Comparison of ENCODE assay signal across 9 mouse cellular contexts in the genomic region with DNA sequence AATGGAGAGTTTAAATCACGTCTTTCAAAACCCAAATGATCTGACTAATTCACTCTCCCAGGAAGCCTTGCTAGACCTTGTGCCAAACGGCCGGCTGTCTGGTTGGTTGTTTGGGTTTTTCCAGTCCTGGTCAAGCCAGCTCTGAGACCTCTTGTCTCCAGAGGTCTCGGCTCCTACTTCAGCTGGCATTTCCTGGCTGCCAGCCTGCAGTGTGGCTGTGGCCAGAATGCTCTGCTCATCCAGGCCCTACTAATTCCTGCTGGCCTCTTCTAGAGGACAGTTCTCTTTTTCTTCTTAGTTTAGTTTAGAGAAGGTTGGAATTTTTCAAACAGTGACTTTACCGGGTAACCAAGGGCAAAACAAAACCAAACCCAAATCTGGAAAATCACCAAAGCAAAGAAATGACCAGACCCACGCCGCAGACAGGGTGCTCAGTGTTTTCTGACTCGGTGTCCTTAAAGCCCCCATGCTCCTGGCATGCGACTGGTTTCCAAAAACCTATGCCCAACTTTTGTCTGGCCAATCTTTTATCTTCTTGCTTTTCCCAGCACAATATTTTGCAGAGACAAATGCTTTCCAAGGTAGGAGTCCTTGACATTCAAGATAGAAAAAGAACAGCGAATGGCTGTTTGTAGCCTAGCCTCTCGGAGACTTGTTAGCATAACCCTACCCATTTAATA. TPM values are rescaled to one million over a fixed set of nuclear protein-coding genes. Genes with fewer than 3 reads are reported as not detected.
DNase-seq lines count a peak whose midpoint lies in the region; ATAC-seq and TF ChIP-seq lines count a peak whose summit lies in the region.
"Had no signal": no experiment of that assay in that cellular context is flagged by ENCODE, and none has a peak within 500 bp of the region (broad histone marks: within the 10 kb centered on the region; RNA-seq: fewer than 3 reads in every experiment).

No protein-coding gene starts in this region.

- no peak for DNase-seq in forebrain, postnatal 0 days
- DNase-seq in right cerebral cortex, postnatal 4 days: peak; percentile 21
- no peak for DNase-seq in right cerebral cortex, postnatal 36 days (ENCODE audit: low spot score in 2 of 2)
- peak; percentile 53 for DNase-seq in skeletal muscle tissue, adult 2 months (ENCODE audit: low read depth, low spot score)
- DNase-seq in layer of hippocampus, adult 18-20 months (ENCODE audit: low spot score in 2 of 2): no peak
- DNase-seq: liver, embryonic 13.5 days had no signal

- no peaks in the 10 kb centered on the region for H3K9me3 ChIP-seq in forebrain, postnatal 0 days (ENCODE audit: low read length)
- H3K9me3 ChIP-seq in forebrain, embryonic 12.5 days: no peaks in the 10 kb centered on the region
- H3K9me3 ChIP-seq in heart, embryonic 16.5 days (replicated peaks; ENCODE audit: control insufficient read depth, low read length): no peaks in the 10 kb centered on the region
- H3K9me3 ChIP-seq in intestine, embryonic 16.5 days (ENCODE audit: control insufficient read depth, low read length): no peaks in the 10 kb centered on the region
- H3K9me3 ChIP-seq: liver, embryonic 13.5 days had no signal

- H3K9ac ChIP-seq in forebrain, postnatal 0 days: no peak overlapping the region
- no peak overlapping the region for H3K9ac ChIP-seq in forebrain, embryonic 12.5 days
- H3K9ac ChIP-seq in heart, embryonic 16.5 days (ENCODE audit: low read length): no peak overlapping the region
- H3K9ac ChIP-seq in intestine, embryonic 16.5 days (ENCODE audit: low read depth, low read length): no peak overlapping the region
- H3K9ac ChIP-seq: liver, embryonic 13.5 days had no signal

- H3K4me3 ChIP-seq in forebrain, postnatal 0 days (ENCODE audit: low read depth, low read length): no peak overlapping the region
- no peak overlapping the region for H3K4me3 ChIP-seq in forebrain, embryonic 12.5 days (replicated peaks)
- H3K4me3 ChIP-seq in heart, embryonic 16.5 days (ENCODE audit: low read length): no peak overlapping the region
- H3K4me3 ChIP-seq in intestine, embryonic 16.5 days (ENCODE audit: low read length): no peak overlapping the region
- H3K4me3 ChIP-seq: liver, embryonic 13.5 days had no signal

- no peaks in the 10 kb centered on the region for H3K36me3 ChIP-seq in forebrain, postnatal 0 days (ENCODE audit: insufficient read depth)
- no peaks in the 10 kb centered on the region; the same call in 1 of the 2 replicates for H3K36me3 ChIP-seq in forebrain, embryonic 12.5 days (replicated peaks)
- H3K36me3 ChIP-seq in heart, embryonic 16.5 days (ENCODE audit: control insufficient read depth, insufficient read depth): no peaks in the 10 kb centered on the region
- H3K36me3 ChIP-seq in intestine, embryonic 16.5 days (ENCODE audit: control insufficient read depth, insufficient read depth, low read length): no peaks in the 10 kb centered on the region
- H3K36me3 ChIP-seq: liver, embryonic 13.5 days had no signal

- no peaks in the 10 kb centered on the region for H3K27me3 ChIP-seq in forebrain, postnatal 0 days (ENCODE audit: insufficient read depth, low read length)
- H3K27me3 ChIP-seq in forebrain, embryonic 12.5 days: no peaks in the 10 kb centered on the region
- no peaks in the 10 kb centered on the region for H3K27me3 ChIP-seq in heart, embryonic 16.5 days (ENCODE audit: control insufficient read depth, insufficient read depth, low read length)
- no peaks in the 10 kb centered on the region for H3K27me3 ChIP-seq in intestine, embryonic 16.5 days (replicated peaks; ENCODE audit: control insufficient read depth, insufficient read depth, low read length)
- H3K27me3 ChIP-seq: liver, embryonic 13.5 days had no signal

- no peak overlapping the region for H3K27ac ChIP-seq in forebrain, postnatal 0 days (ENCODE audit: low read depth, low read length)
- no peak overlapping the region for H3K27ac ChIP-seq in forebrain, embryonic 12.5 days
- peak overlapping the region; percentile 62 for H3K27ac ChIP-seq in heart, embryonic 16.5 days (ENCODE audit: low read length)
- H3K27ac ChIP-seq in intestine, embryonic 16.5 days (ENCODE audit: low read length): no peak overlapping the region
- H3K27ac ChIP-seq: liver, embryonic 13.5 days had no signal

- peak; percentile 43; the same call in 1 of the 2 replicates for ATAC-seq in forebrain, postnatal 0 days
- no peak for ATAC-seq in forebrain, embryonic 12.5 days (ENCODE audit: low FRiP score)
- ATAC-seq in heart, embryonic 16.5 days (replicated peaks; ENCODE audit: extremely low read depth, insufficient read depth, low FRiP score): no peak
- ATAC-seq in intestine, embryonic 16.5 days: no peak

- no peaks in the 10 kb centered on the region for H3K4me1 ChIP-seq in forebrain, postnatal 0 days (ENCODE audit: insufficient read depth)
- H3K4me1 ChIP-seq in forebrain, embryonic 12.5 days: no peaks in the 10 kb centered on the region; the same call in 1 of the 2 replicates
- H3K4me1 ChIP-seq in heart, embryonic 16.5 days (ENCODE audit: control insufficient read depth, insufficient read depth, low read length): peaks cover 26% of the 10 kb centered on the region
- peaks cover 11% of the 10 kb centered on the region; the same call in 1 of the 2 replicates for H3K4me1 ChIP-seq in intestine, embryonic 16.5 days (ENCODE audit: control insufficient read depth, insufficient read depth, low read length)
- H3K4me1 ChIP-seq: liver, embryonic 13.5 days had no signal

- no peak for TF ChIP-seq CTCF in forebrain, postnatal 0 days (IDR thresholded peaks at IDR 0.05; ENCODE audit: low read depth)

- no peak overlapping the region for H3K4me2 ChIP-seq in forebrain, postnatal 0 days (ENCODE audit: low read depth)
- no peak overlapping the region for H3K4me2 ChIP-seq in forebrain, embryonic 12.5 days
- H3K4me2 ChIP-seq in heart, embryonic 16.5 days (ENCODE audit: low read depth, low read length): no peak overlapping the region
- H3K4me2 ChIP-seq in intestine, embryonic 16.5 days (ENCODE audit: low read depth, low read length): no peak overlapping the region
- H3K4me2 ChIP-seq: liver, embryonic 13.5 days had no signal

- WGBS in forebrain, postnatal 0 days: 73% methylated on average over 11 of the region's 11 CpGs
- 88% methylated on average over 11 of the region's 11 CpGs for WGBS in forebrain, embryonic 12.5 days
- 65% methylated on average over 11 of the region's 11 CpGs for WGBS in heart, embryonic 16.5 days
- 77% methylated on average over 11 of the region's 11 CpGs for WGBS in intestine, embryonic 16.5 days

RNA-seq across cellular contexts. Expression of a gene that starts 7.9 kb away (rescaled TPM):
- total RNA-seq in forebrain, postnatal 0 days (2014; rRNA removed): 10.8 and 17.4 TPM in 2 replicates
- polyA plus RNA-seq in forebrain, postnatal 0 days (2015; fragmentation: Nextera tagmentation; extraction: Ambion mirVana): 5.0 and 6.2 TPM in 2 replicates
- 22.8 and 23.6 TPM in 2 replicates for polyA plus RNA-seq in forebrain, embryonic 12.5 days (2016; fragmentation: Nextera tagmentation; extraction: Ambion mirVana)
- 30.6 and 35.2 TPM in 2 replicates for polyA plus RNA-seq in heart, embryonic 16.5 days (2015; fragmentation: Nextera tagmentation; extraction: Ambion mirVana)
- 1 to 10 TPM; 6.3 to 6.6 TPM for total RNA-seq in layer of hippocampus, adult 18-20 months (2021)
- 42.0 and 42.2 TPM in 2 replicates for polyA plus RNA-seq in intestine, embryonic 16.5 days (2015; fragmentation: Nextera tagmentation; extraction: Ambion mirVana)

Comparison
In these comparisons a context has a peak if more than half of its experiments do, and no peak if none do; other contexts are left out.
1. DNase-seq: peak in right cerebral cortex, postnatal 4 days (single experiment) and skeletal muscle tissue, adult 2 months (single experiment); none in forebrain, postnatal 0 days (single experiment), right cerebral cortex, postnatal 36 days (0 of 2) and layer of hippocampus, adult 18-20 months (0 of 2).